Mouse (Mus musculus): ENCODE data around the gene Snx27. TPM values are rescaled to one million over a fixed set of nuclear protein-coding genes. Genes with fewer than 3 reads are reported as not detected.

Snx27 gene
- total RNA-seq, 2 experiments from 2014 or later, result 32.5 to 38.7 TPM

GRCm38 (mm10) chr3:94477981-94478422, 104.5 kb downstream of the Snx27 start, which contains the start of gene Celf3:
Gene Celf3, plus strand, starts transcription at chr3:94478295.
- DNase-seq (ENCODE audit: low spot score), result no peak

- no peak for DNase-seq (ENCODE audit: low spot score)
Observed at GRCm38 (mm10) chr3:94477444-94477843, 105.1 kb downstream of the Snx27 start.

GRCm38 (mm10) chr3:94476301-94477035, 106.0 kb downstream of the Snx27 start:
- DNase-seq (ENCODE audit: low spot score), result no peak

- peak; percentile 45 for DNase-seq (ENCODE audit: low spot score)
Observed at GRCm38 (mm10) chr3:94473567-94474232, 108.8 kb downstream of the Snx27 start.

GRCm38 (mm10) chr3:94473115-94473505, 109.4 kb downstream of the Snx27 start:
- peak; percentile 19 for DNase-seq (ENCODE audit: low spot score)

GRCm38 (mm10) chr3:94472447-94473114, 109.9 kb downstream of the Snx27 start:
- peak; percentile 20 for DNase-seq (ENCODE audit: low spot score)

- DNase-seq (ENCODE audit: low spot score), result no peak
Observed at GRCm38 (mm10) chr3:94468931-94469330, 113.6 kb downstream of the Snx27 start.

GRCm38 (mm10) chr3:94465632-94466430, 116.7 kb downstream of the Snx27 start:
- no peak for DNase-seq (ENCODE audit: low spot score)

- DNase-seq (ENCODE audit: low spot score), result no peak
Observed at GRCm38 (mm10) chr3:94463926-94464578, 118.5 kb downstream of the Snx27 start.

- DNase-seq (ENCODE audit: low spot score), result no peak
Observed at GRCm38 (mm10) chr3:94459834-94460233, 122.7 kb downstream of the Snx27 start.

- DNase-seq (ENCODE audit: low spot score), result no peak
Observed at GRCm38 (mm10) chr3:94457055-94457454, 125.5 kb downstream of the Snx27 start.

GRCm38 (mm10) chr3:94456529-94457000, 126.0 kb downstream of the Snx27 start:
- peak; percentile 85 for DNase-seq (ENCODE audit: low spot score)

- DNase-seq (ENCODE audit: low spot score), result no peak
Observed at GRCm38 (mm10) chr3:94449377-94449776, 133.1 kb downstream of the Snx27 start.

Other genes with a start within 250 kb of the Snx27 start
- not detected for gene Them5, start 240.6 kb downstream of the Snx27 start, total RNA-seq (2021)
- gene C2cd4d, start 220.3 kb downstream of the Snx27 start, total RNA-seq (2021), result not detected
- 100 to 1,000 TPM in 1 of 2 experiments, 10 to 100 TPM in 1; 99.4 to 107 TPM for gene Rorc, start 209.9 kb downstream of the Snx27 start, total RNA-seq (2021)
- under 1 TPM; 0.25 to 0.28 TPM for gene Lingo4, start 184.2 kb downstream of the Snx27 start, total RNA-seq (2021)
- 1 to 10 TPM; 5.2 to 7.0 TPM for gene Tdrkh, start 169.4 kb downstream of the Snx27 start, total RNA-seq (2021)
- 10 to 100 TPM; 30.0 to 33.8 TPM for gene Mrpl9, start 139.4 kb downstream of the Snx27 start, total RNA-seq (2021)
- not detected for gene Oaz3, start 138.8 kb downstream of the Snx27 start, total RNA-seq (2021)
- gene Celf3, start 104.4 kb downstream of the Snx27 start, total RNA-seq (2021), result not detected
- 10 to 100 TPM; 12.9 to 13.0 TPM for gene Riiad1, start 102.4 kb downstream of the Snx27 start, total RNA-seq (2021)
- not detected for gene Gm10972, start 60.4 kb upstream of the Snx27 start, total RNA-seq (2021)
- under 1 TPM; 0.85 to 0.94 TPM for gene Tuft1, start 76.2 kb upstream of the Snx27 start, total RNA-seq (2021)
- 1 to 10 TPM; 1.9 to 3.7 TPM for gene Selenbp2, start 110.8 kb upstream of the Snx27 start, total RNA-seq (2021)
- under 1 TPM; 0.05 to 0.14 TPM for gene Cgn, start 203.8 kb upstream of the Snx27 start, total RNA-seq (2021)

Measured in gastrocnemius, adult 18-20 months (tissue).